Mouse (Mus musculus): ENCODE measurements around the gene Skint3. TPM values are rescaled to one million over a fixed set of nuclear protein-coding genes. Genes with fewer than 3 reads are reported as not detected.
"Not testable (repeated sequence)": the region's sequence is repeated elsewhere in the genome, so short reads cannot be mapped to it uniquely, and the experiment has no call there.

The Skint3 gene
- not detected for total RNA-seq (2021)
- long read RNA-seq, experiment 1 = 0 reads
- long read RNA-seq, experiment 2 = 0 reads

GRCm38 (mm10) chr4:112231945-112232344 is at the start of gene Skint3:
Skint3 (plus strand) TSS chr4:112232245.
- DNase-seq = no peak

- DNase-seq = no peak
These were observed 11.4 kb downstream of the Skint3 start for GRCm38 (mm10) chr4:112243416-112243815.

GRCm38 (mm10) chr4:112243951-112244350 is 11.9 kb downstream of the Skint3 start:
- DNase-seq = no peak

GRCm38 (mm10) chr4:112256022-112256421 is 24.0 kb downstream of the Skint3 start:
- DNase-seq = no peak

DNA sequence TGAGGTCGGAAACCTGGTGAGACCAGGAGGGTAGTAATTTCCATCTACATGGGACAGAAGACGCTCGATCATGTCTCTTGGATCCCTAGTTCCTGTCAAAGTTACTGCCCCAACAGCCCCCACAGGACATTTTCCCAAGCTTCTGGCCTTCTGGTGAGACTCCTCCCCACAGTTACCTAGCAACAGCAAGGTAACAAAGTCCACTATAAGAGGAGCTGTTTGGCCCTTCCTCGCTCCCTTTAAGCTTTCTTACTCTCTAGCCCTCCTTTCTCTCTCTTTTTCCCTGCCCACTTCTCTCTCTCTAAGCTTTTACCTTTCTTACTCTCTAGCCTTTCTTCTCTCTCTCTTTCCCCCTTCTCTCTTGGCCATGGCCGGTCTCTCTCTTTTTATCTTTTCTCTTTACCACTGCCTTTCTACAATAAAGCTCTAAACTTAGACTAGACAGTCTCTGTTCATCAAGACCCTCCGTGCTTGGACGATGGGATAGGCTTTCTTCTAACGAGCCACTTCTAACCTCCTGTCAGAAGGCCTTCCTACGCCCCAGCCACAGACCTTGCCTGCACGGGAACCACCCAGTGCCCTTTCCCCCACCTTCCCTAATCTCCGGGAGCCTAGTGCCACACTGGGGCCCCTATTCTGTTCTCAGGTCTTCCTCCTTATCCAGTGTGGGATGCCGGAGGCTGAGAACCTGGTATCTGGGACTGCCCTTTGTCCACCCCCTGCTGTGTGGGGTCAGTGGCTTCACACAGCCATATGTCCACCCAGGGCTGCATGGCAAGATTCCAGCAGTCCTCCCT is 55.3 kb downstream of the Skint3 start:
- no peak for DNase-seq

- no peak for DNase-seq
These were observed 56.4 kb downstream of the Skint3 start for GRCm38 (mm10) chr4:112288396-112288795.

GRCm38 (mm10) chr4:112302305-112302704 is 70.3 kb downstream of the Skint3 start:
- no peak for DNase-seq

GRCm38 (mm10) chr4:112302855-112303509 is 70.9 kb downstream of the Skint3 start:
- no peak for DNase-seq

DNA sequence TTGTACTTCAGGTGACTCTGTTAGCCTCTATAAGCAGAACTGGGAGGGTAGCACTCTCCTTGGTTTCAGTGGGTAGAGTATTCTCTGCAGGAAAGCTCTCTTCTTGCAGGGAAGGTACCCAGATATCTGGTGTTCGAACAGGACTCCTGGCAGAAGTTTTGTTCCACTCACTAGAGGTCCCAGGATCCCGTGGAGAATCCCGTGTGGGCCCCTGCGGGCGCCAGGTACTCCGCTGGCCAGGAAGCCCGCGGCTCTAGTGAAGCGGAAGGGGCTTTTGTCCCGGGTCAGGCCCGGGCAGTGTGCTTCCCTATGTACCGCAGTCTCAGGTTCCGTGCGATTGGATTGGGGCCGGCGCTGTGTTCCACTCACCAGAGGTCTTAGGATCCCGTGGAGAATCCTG is 117.1 kb downstream of the Skint3 start:
- not testable (repeated sequence) for DNase-seq

Other genes starting within 250 kb of the Skint3 start
- not detected for gene Skint1, start 226.0 kb upstream of the Skint3 start, total RNA-seq (2021)
- gene Skint4, start 160.2 kb upstream of the Skint3 start, total RNA-seq (2021) = not detected
- not detected for gene Skint9, start 201.7 kb downstream of the Skint3 start, total RNA-seq (2021)

All from gastrocnemius, postnatal 10 days (tissue).